Mouse (Mus musculus): ENCODE measurements at regions not wholly inside any gene's neighbourhood (a gene's known extent, or its start where the extent isn't known, plus 50 kb on each side); places are given as distances from the start of the nearest gene placed in this dataset.

DNA sequence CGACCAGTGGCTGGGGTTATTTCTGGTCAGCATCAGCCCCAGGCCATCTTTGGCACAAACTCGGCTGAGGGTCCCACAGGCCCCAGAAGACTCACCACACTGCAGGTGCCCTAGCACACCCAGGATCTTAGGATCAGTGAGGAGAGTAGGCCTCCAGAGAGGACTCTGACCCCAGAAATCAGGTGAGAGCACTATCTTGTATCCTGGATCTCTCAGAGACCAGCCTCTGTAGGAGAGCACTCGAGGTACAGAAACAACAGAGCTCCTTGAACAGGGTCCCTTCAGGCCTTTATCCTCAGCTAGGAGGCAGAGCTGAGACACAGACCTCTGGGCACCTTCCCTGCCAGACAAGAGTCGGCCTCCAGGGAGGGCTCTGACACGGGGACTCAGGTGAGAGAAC is 654.1 kb downstream of the Trib2 start:
- no peak for TF ChIP-seq POLR2A (IDR thresholded peaks at IDR 0.05; ENCODE audit: insufficient read depth, low read depth, low read length)
- TF ChIP-seq CTCF (IDR thresholded peaks at IDR 0.05; ENCODE audit: insufficient read depth, low read depth, low read length) = no peak
